Mouse (Mus musculus) ES-Bruce4 (cell line): ENCODE measurements around the gene Arcn1. TPM values are rescaled to one million over a fixed set of nuclear protein-coding genes. Genes with fewer than 3 reads are reported as not detected.

Source experiments
- H3K27ac ChIP-seq: 2 replicates; pipeline ENCODE4 v1.5.1; 2012; ENCODE audit warnings: low read length, inconsistent platforms; ENCODE audit not compliant: insufficient read depth
- H3K27me3 ChIP-seq: 2 replicates; pipeline ENCODE4 v1.6.1; 2012; ENCODE audit warnings: mild to moderate bottlenecking, low read length, inconsistent platforms; ENCODE audit not compliant: control insufficient read depth, poor library complexity, insufficient read depth, severe bottlenecking
- H3K36me3 ChIP-seq: 2 replicates; pipeline ENCODE4 v1.6.1; 2012; ENCODE audit warnings: inconsistent platforms, mild to moderate bottlenecking, low read length, moderate library complexity; ENCODE audit not compliant: control insufficient read depth, poor library complexity, insufficient read depth, severe bottlenecking
- H3K4me1 ChIP-seq: one replicate; pipeline ENCODE4 v1.8.1; 2011; ENCODE audit warnings: low read length; ENCODE audit not compliant: control insufficient read depth, insufficient read depth
- H3K4me3 ChIP-seq: 2 replicates; pipeline ENCODE4 v1.5.1; 2011; ENCODE audit warnings: low read depth, mild to moderate bottlenecking, low read length
- H3K9ac ChIP-seq: 2 replicates; pipeline ENCODE4 v1.6.1; 2012; ENCODE audit warnings: low read depth, mild to moderate bottlenecking, inconsistent platforms; ENCODE audit not compliant: poor library complexity, severe bottlenecking
- H3K9me3 ChIP-seq: replicated peaks from 2 replicates; pipeline ENCODE4 v1.6.1; 2012; ENCODE audit warnings: mild to moderate bottlenecking, low read length, inconsistent platforms; ENCODE audit not compliant: control insufficient read depth, poor library complexity, insufficient read depth, severe bottlenecking
- CTCF ChIP-seq: IDR thresholded peaks from one replicate; pipeline ENCODE4 v1.8.1; 2011; ENCODE audit warnings: low read depth, low read length
- EP300 ChIP-seq: IDR thresholded peaks from 2 replicates; pipeline ENCODE4 v1.6.1; 2011; ENCODE audit warnings: low read depth, low read length; ENCODE audit not compliant: insufficient read depth
- POLR2A ChIP-seq: IDR thresholded peaks from one replicate; pipeline ENCODE4 v1.8.1; 2011; ENCODE audit warnings: low read length; ENCODE audit not compliant: insufficient read depth
- polyA plus RNA-seq: library from polyadenylated mRNA; stranded (reverse); fragments of >200 nt; gene quantifications from 2 replicates; pipeline ENCODE4 v1.2.4, GENCODE M21; 2011; ENCODE audit warnings: low read depth; ENCODE audit not compliant: missing spikeins, insufficient read depth, insufficient read length

Arcn1 gene
- polyA plus RNA-seq, 1 experiment = 291 TPM

DNA sequence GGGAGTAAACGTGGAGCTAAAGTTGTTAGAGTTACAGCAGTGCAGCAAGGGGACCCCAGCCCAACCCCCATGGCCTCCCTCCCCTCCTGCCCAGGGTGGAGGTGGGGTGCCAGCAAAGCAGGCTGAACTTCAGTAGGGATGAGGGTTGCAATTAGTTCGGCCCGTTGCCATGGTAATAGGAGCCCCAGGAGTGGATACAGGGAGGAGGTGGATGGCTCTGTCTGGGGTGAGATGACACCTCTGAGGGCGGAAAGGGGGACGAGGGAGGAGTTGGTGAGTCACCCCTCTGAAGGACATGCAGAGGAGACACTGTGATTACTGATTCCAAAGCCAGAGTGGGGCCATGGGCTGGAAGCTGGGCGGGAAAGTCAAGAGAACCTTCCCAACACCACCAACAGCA lies 58.7 kb downstream of the Arcn1 start:
- TF ChIP-seq CTCF = no peak
- TF ChIP-seq POLR2A = no peak
- no peak for TF ChIP-seq EP300
- no peak overlapping the region for H3K4me3 ChIP-seq
- peak overlapping the region; percentile 49 for H3K9ac ChIP-seq
- no peaks in the 10 kb centered on the region for H3K27me3 ChIP-seq
- no peaks in the 10 kb centered on the region for H3K9me3 ChIP-seq
- H3K36me3 ChIP-seq = no peaks in the 10 kb centered on the region
- peaks cover 4% of the 10 kb centered on the region for H3K4me1 ChIP-seq
- H3K27ac ChIP-seq = no peak overlapping the region

DNA sequence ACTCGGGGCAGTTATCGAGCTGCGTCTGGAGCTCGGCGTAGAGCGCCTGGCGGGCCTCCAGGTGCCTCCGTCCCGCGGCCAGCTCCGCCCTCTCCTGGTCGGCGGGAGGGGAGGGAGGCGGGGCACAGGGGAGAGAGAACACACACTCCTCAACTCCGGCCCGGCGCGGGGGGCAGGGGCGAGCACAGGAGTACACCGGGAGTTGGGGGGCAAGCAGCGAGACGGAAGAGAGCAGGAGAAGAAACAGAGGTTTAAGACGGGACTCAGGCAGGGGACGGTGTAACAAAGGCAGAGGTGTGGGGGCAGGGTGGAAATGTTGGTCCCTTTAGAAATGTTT lies 59.2 kb downstream of the Arcn1 start:
- Histone ChIP-seq H3K4me3 (peak overlapping the region; percentile 61), H3K27me3 (no peaks in the 10 kb centered on the region), H3K27ac (no peak overlapping the region), H3K9ac (peak overlapping the region; percentile 49), H3K36me3 (no peaks in the 10 kb centered on the region), H3K9me3 (no peaks in the 10 kb centered on the region), H3K4me1 (peaks cover 4% of the 10 kb centered on the region)
- TF ChIP-seq CTCF = no peak
- no peak for TF ChIP-seq EP300
- TF ChIP-seq POLR2A = no peak

GRCm38 (mm10) chr9:44707749-44708428 lies 59.8 kb downstream of the Arcn1 start:
- no peak for TF ChIP-seq POLR2A
- no peak for TF ChIP-seq CTCF
- no peak for TF ChIP-seq EP300
- Histone ChIP-seq H3K9me3 (no peaks in the 10 kb centered on the region), H3K36me3 (no peaks in the 10 kb centered on the region), H3K27me3 (no peaks in the 10 kb centered on the region), H3K27ac (no peak overlapping the region), H3K4me3 (peak overlapping the region; percentile 48), H3K9ac (peak overlapping the region; percentile 49), H3K4me1 (peaks cover 4% of the 10 kb centered on the region)

GRCm38 (mm10) chr9:44699730-44700129 lies 67.9 kb downstream of the Arcn1 start:
- Histone ChIP-seq H3K4me1 (no peaks in the 10 kb centered on the region), H3K9me3 (no peaks in the 10 kb centered on the region), H3K4me3 (no peak overlapping the region), H3K27ac (no peak overlapping the region), H3K9ac (no peak overlapping the region), H3K27me3 (no peaks in the 10 kb centered on the region), H3K36me3 (no peaks in the 10 kb centered on the region)
- no peak for TF ChIP-seq EP300
- no peak for TF ChIP-seq POLR2A
- no peak for TF ChIP-seq CTCF

- no peak overlapping the region for H3K27ac ChIP-seq
- H3K9me3 ChIP-seq = no peaks in the 10 kb centered on the region
- no peaks in the 10 kb centered on the region for H3K4me1 ChIP-seq
- H3K36me3 ChIP-seq = no peaks in the 10 kb centered on the region
- TF ChIP-seq EP300 (no peak), CTCF (no peak), POLR2A (no peak)
- H3K27me3 ChIP-seq = no peaks in the 10 kb centered on the region
- no peak overlapping the region for H3K4me3 ChIP-seq
- no peak overlapping the region for H3K9ac ChIP-seq
Measured at GRCm38 (mm10) chr9:44699196-44699595, 68.4 kb downstream of the Arcn1 start.

GRCm38 (mm10) chr9:44697866-44698265 lies 69.8 kb downstream of the Arcn1 start:
- H3K9me3 ChIP-seq = no peaks in the 10 kb centered on the region
- H3K36me3 ChIP-seq = no peaks in the 10 kb centered on the region
- no peaks in the 10 kb centered on the region for H3K27me3 ChIP-seq
- no peak overlapping the region for H3K27ac ChIP-seq
- H3K9ac ChIP-seq = no peak overlapping the region
- H3K4me3 ChIP-seq = 0 out of 2 replicates have a peak overlapping the region, but pooled peaks have one; percentile 2
- H3K4me1 ChIP-seq = peaks cover 2% of the 10 kb centered on the region
- TF ChIP-seq CTCF = no peak
- no peak for TF ChIP-seq POLR2A
- TF ChIP-seq EP300 = no peak
